Mouse (Mus musculus): ENCODE results near the gene Rabgap1l. TPM values are rescaled to one million over a fixed set of nuclear protein-coding genes. Genes with fewer than 3 reads are reported as not detected.

The Rabgap1l gene
- polyA plus RNA-seq, 1 experiment from 2014 or later: 16.7 TPM

DNA sequence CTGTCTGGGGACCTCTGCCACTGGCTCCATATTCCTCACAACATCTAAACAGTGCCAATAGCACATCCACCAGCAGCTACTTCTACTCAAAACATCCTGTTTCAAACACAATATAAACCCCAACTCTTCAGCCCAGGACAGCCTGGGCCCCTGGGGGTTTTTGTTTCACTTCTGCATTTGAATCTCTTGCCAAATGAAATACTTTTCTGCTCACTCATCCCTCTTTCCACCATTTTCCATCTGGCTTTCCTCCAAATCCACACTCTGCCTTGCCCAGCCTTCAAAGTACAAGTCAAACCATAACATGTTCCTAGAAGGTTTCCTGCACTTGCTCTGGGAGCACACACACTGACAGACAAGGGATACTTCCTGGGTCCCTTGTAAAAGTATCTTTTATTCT, 559.1 kb downstream of the Rabgap1l start:
- H3K27me3 ChIP-seq (replicated peaks; ENCODE audit: control insufficient read depth, insufficient read depth, low read length): no peaks in the 10 kb centered on the region
- H3K9ac ChIP-seq (ENCODE audit: low read depth, low read length): no peak overlapping the region
- no peak overlapping the region for H3K27ac ChIP-seq (ENCODE audit: low read length)
- H3K9me3 ChIP-seq (ENCODE audit: control insufficient read depth, low read length): no peaks in the 10 kb centered on the region
- no peaks in the 10 kb centered on the region for H3K4me1 ChIP-seq (ENCODE audit: control insufficient read depth, insufficient read depth, low read length)
- H3K4me2 ChIP-seq (ENCODE audit: low read depth, low read length): no peak overlapping the region
- no peaks in the 10 kb centered on the region for H3K36me3 ChIP-seq (ENCODE audit: control insufficient read depth, insufficient read depth, low read length)
- no peak overlapping the region for H3K4me3 ChIP-seq (ENCODE audit: low read length)
- no peak for ATAC-seq

- Histone ChIP-seq H3K9me3 (ENCODE audit: control insufficient read depth, low read length) (no peaks in the 10 kb centered on the region), H3K4me2 (ENCODE audit: low read depth, low read length) (no peak overlapping the region), H3K9ac (ENCODE audit: low read depth, low read length) (no peak overlapping the region), H3K27me3 (replicated peaks; ENCODE audit: control insufficient read depth, insufficient read depth, low read length) (no peaks in the 10 kb centered on the region), H3K36me3 (ENCODE audit: control insufficient read depth, insufficient read depth, low read length) (no peaks in the 10 kb centered on the region), H3K4me1 (ENCODE audit: control insufficient read depth, insufficient read depth, low read length) (no peaks in the 10 kb centered on the region), H3K27ac (ENCODE audit: low read length) (no peak overlapping the region), H3K4me3 (ENCODE audit: low read length) (no peak overlapping the region)
- 90% methylated on average over 3 of the region's 3 CpGs for WGBS
- no peak for ATAC-seq
Observed at GRCm38 (mm10) chr1:160232113-160232512, 560.9 kb downstream of the Rabgap1l start.

- Histone ChIP-seq H3K4me2 (ENCODE audit: low read depth, low read length) (no peak overlapping the region), H3K27me3 (replicated peaks; ENCODE audit: control insufficient read depth, insufficient read depth, low read length) (no peaks in the 10 kb centered on the region), H3K9ac (ENCODE audit: low read depth, low read length) (no peak overlapping the region), H3K36me3 (ENCODE audit: control insufficient read depth, insufficient read depth, low read length) (no peaks in the 10 kb centered on the region), H3K9me3 (ENCODE audit: control insufficient read depth, low read length) (no peaks in the 10 kb centered on the region), H3K4me3 (ENCODE audit: low read length) (no peak overlapping the region), H3K4me1 (ENCODE audit: control insufficient read depth, insufficient read depth, low read length) (no peaks in the 10 kb centered on the region), H3K27ac (ENCODE audit: low read length) (no peak overlapping the region)
- 37% methylated on average over 4 of the region's 4 CpGs for WGBS
- ATAC-seq: no peak
Observed at GRCm38 (mm10) chr1:160231013-160231412, 562.0 kb downstream of the Rabgap1l start.

- Histone ChIP-seq H3K4me3 (ENCODE audit: low read length) (no peak overlapping the region), H3K9ac (ENCODE audit: low read depth, low read length) (no peak overlapping the region), H3K4me1 (ENCODE audit: control insufficient read depth, insufficient read depth, low read length) (no peaks in the 10 kb centered on the region), H3K27ac (ENCODE audit: low read length) (no peak overlapping the region), H3K27me3 (replicated peaks; ENCODE audit: control insufficient read depth, insufficient read depth, low read length) (no peaks in the 10 kb centered on the region), H3K4me2 (ENCODE audit: low read depth, low read length) (no peak overlapping the region), H3K9me3 (ENCODE audit: control insufficient read depth, low read length) (no peaks in the 10 kb centered on the region), H3K36me3 (ENCODE audit: control insufficient read depth, insufficient read depth, low read length) (no peaks in the 10 kb centered on the region)
- no peak for ATAC-seq
Observed at GRCm38 (mm10) chr1:160227850-160228249, 565.2 kb downstream of the Rabgap1l start.

DNA sequence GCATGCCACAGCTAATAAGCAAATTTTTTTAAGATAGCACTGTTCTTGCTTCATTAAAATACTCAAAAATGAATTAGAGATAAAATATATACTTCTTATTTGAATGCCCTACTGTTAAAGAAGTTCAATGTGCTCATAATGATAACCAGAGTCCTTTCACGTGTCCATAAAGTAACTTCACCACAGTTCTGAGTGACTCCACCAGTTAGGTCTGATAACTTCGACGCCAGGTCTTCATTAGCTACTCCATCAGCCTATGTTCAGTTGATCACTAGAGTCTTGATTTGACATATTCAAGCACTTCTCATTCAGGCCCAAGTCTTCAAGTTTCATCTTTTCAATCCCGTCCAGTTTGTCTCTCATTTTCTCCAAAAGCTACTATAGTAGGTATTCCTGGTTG, 565.8 kb downstream of the Rabgap1l start:
- 89% methylated on average over 4 of the region's 4 CpGs for WGBS
- no peak for ATAC-seq

DNA sequence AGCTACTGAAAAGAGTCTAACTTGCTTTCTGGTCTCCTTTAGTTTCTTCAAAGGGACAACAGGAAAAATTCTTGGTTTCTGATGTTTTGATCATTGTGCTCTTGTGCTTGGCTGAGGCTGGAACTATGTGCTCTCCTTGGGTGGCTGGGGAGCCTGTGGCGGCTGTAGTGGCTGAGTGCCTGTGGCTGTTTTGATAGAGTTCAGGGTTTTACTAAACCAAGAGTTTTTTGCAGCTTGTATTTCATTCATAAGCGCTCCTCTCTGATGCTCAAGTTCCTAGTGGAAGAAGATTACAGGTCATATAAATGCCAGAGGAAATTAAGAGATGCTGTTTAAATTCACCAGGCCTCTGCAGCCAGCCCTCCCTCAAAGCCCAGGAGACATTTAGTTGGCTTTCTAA, 568.9 kb downstream of the Rabgap1l start:
- no peak overlapping the region for H3K9ac ChIP-seq (ENCODE audit: low read depth, low read length)
- no peaks in the 10 kb centered on the region for H3K9me3 ChIP-seq (ENCODE audit: control insufficient read depth, low read length)
- no peaks in the 10 kb centered on the region for H3K36me3 ChIP-seq (ENCODE audit: control insufficient read depth, insufficient read depth, low read length)
- WGBS: 58% methylated on average over 2 of the region's 2 CpGs
- no peaks in the 10 kb centered on the region for H3K27me3 ChIP-seq (replicated peaks; ENCODE audit: control insufficient read depth, insufficient read depth, low read length)
- no peak for ATAC-seq
- no peak overlapping the region for H3K4me3 ChIP-seq (ENCODE audit: low read length)
- no peaks in the 10 kb centered on the region for H3K4me1 ChIP-seq (ENCODE audit: control insufficient read depth, insufficient read depth, low read length)
- no peak overlapping the region for H3K4me2 ChIP-seq (ENCODE audit: low read depth, low read length)
- no peak overlapping the region for H3K27ac ChIP-seq (ENCODE audit: low read length)

More for the DNA sequence above, 565.8 kb downstream of the Rabgap1l start:
- H3K4me1 ChIP-seq (ENCODE audit: control insufficient read depth, insufficient read depth, low read length): no peaks in the 10 kb centered on the region
- H3K36me3 ChIP-seq (ENCODE audit: control insufficient read depth, insufficient read depth, low read length): no peaks in the 10 kb centered on the region
- H3K27me3 ChIP-seq (replicated peaks; ENCODE audit: control insufficient read depth, insufficient read depth, low read length): no peaks in the 10 kb centered on the region
- H3K4me2 ChIP-seq (ENCODE audit: low read depth, low read length): no peak overlapping the region
- no peak overlapping the region for H3K27ac ChIP-seq (ENCODE audit: low read length)
- H3K9ac ChIP-seq (ENCODE audit: low read depth, low read length): no peak overlapping the region
- no peaks in the 10 kb centered on the region for H3K9me3 ChIP-seq (ENCODE audit: control insufficient read depth, low read length)
- no peak overlapping the region for H3K4me3 ChIP-seq (ENCODE audit: low read length)

DNA sequence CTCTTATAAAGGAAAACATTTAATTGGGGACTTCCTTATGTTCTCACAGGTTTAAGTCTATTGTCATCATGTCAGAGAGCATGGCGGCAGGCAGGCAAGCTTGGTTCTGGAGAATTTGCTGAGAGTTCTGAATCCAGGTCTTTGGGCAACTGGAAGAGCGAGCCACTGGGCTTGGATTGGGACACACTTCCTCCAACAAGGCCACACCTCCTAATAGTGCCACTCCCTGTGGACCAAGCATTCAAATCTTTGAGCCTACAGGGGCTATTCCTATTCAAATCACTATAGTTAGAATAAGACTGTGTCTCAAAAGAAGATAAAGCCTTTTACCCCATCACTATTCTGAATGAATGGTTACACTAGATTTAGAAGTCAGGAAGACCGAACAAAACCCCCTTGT, 575.1 kb downstream of the Rabgap1l start:
- H3K4me3 ChIP-seq (ENCODE audit: low read length): no peak overlapping the region
- H3K36me3 ChIP-seq (ENCODE audit: control insufficient read depth, insufficient read depth, low read length): no peaks in the 10 kb centered on the region
- 86% methylated on average over 3 of the region's 3 CpGs for WGBS
- no peaks in the 10 kb centered on the region for H3K4me1 ChIP-seq (ENCODE audit: control insufficient read depth, insufficient read depth, low read length)
- H3K27ac ChIP-seq (ENCODE audit: low read length): no peak overlapping the region
- no peaks in the 10 kb centered on the region for H3K9me3 ChIP-seq (ENCODE audit: control insufficient read depth, low read length)
- ATAC-seq: no peak
- no peaks in the 10 kb centered on the region for H3K27me3 ChIP-seq (replicated peaks; ENCODE audit: control insufficient read depth, insufficient read depth, low read length)
- no peak overlapping the region for H3K9ac ChIP-seq (ENCODE audit: low read depth, low read length)
- H3K4me2 ChIP-seq (ENCODE audit: low read depth, low read length): no peak overlapping the region

DNA sequence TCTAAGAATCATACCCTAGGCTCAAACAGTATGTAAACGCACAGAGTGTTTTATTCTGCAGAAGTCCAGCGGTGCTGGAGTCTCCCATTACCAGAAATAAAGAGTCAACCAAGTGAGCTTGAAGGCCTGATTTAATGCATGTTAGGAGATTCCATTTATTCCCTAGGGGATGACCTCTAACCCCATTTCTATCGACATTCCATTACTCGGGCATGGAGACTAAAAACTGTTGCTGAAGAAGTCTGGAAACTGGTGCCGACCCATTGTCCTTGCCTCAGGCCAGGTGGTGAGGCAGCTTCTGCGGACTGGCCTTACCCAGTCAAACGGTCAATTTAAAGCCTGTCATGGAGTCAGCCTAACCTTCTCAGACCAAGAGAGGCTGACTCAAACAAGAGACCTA, 578.8 kb downstream of the Rabgap1l start:
- H3K9me3 ChIP-seq (ENCODE audit: control insufficient read depth, low read length): no peaks in the 10 kb centered on the region
- ATAC-seq: no peak

GRCm38 (mm10) chr1:160212703-160213669, 580.0 kb downstream of the Rabgap1l start, which contains the start of gene Cacybp:
Gene Cacybp (minus strand): TSS chr1:160212875.
- ATAC-seq: peak; percentile 99
- under 1% methylated on average over 76 of the region's 76 CpGs for WGBS
- peak within 1 kb of the TSS; percentile 70 for H3K4me2 ChIP-seq (ENCODE audit: low read depth, low read length)
- H3K27me3 ChIP-seq (replicated peaks; ENCODE audit: control insufficient read depth, insufficient read depth, low read length): no peaks in the 10 kb centered on the region
- peak within 1 kb of the TSS; percentile 93 for H3K4me3 ChIP-seq (ENCODE audit: low read length)
- H3K4me1 ChIP-seq (ENCODE audit: control insufficient read depth, insufficient read depth, low read length): peaks cover 9% of the 10 kb centered on the region
- peak within 1 kb of the TSS; percentile 96 for H3K9ac ChIP-seq (ENCODE audit: low read depth, low read length)
- H3K27ac ChIP-seq (ENCODE audit: low read length): peak within 1 kb of the TSS; percentile 99
- H3K9me3 ChIP-seq (ENCODE audit: control insufficient read depth, low read length): no peaks in the 10 kb centered on the region
- no peaks in the 10 kb centered on the region for H3K36me3 ChIP-seq (ENCODE audit: control insufficient read depth, insufficient read depth, low read length)

More for the DNA sequence above, 578.8 kb downstream of the Rabgap1l start:
- no peaks in the 10 kb centered on the region for H3K27me3 ChIP-seq (replicated peaks; ENCODE audit: control insufficient read depth, insufficient read depth, low read length)
- no peak overlapping the region for H3K4me2 ChIP-seq (ENCODE audit: low read depth, low read length)
- no peaks in the 10 kb centered on the region for H3K36me3 ChIP-seq (ENCODE audit: control insufficient read depth, insufficient read depth, low read length)
- no peak overlapping the region for H3K4me3 ChIP-seq (ENCODE audit: low read length)
- no peak overlapping the region for H3K9ac ChIP-seq (ENCODE audit: low read depth, low read length)
- no peak overlapping the region for H3K27ac ChIP-seq (ENCODE audit: low read length)
- 85% methylated on average over 7 of the region's 7 CpGs for WGBS
- H3K4me1 ChIP-seq (ENCODE audit: control insufficient read depth, insufficient read depth, low read length): peaks cover 9% of the 10 kb centered on the region
